Mouse (Mus musculus) limb, embryonic 14.5 days (tissue): ENCODE measurements around the gene Zfp646. TPM values are rescaled to one million over a fixed set of nuclear protein-coding genes. Genes with fewer than 3 reads are reported as not detected.
"Not testable (repeated sequence)": the region's sequence is repeated elsewhere in the genome, so short reads cannot be mapped to it uniquely, and the experiment has no call there.

ENCODE experiments used
- ATAC-seq: fragments of 200-750 bp; cut with Nextera tagmentation; 2 replicates; pipeline ENCODE4 v1.8.0; 2017; ENCODE audit warnings: low read depth, moderate number of reproducible peaks, moderate TSS enrichment; ENCODE audit not compliant: low FRiP score
- DNase-seq: peaks from one replicate; pipeline ENCODE4 v3.0.0-alpha.2; 2015; ENCODE audit warnings: low spot score
- H3K27ac ChIP-seq: fragments of 300-500 bp; sonication (generic); replicated peaks from 2 replicates; pipeline ENCODE4 v1.5.1; 2014; ENCODE audit warnings: low read depth, mild to moderate bottlenecking, low read length, moderate library complexity, mixed read lengths
- H3K27me3 ChIP-seq: fragments of 300-500 bp; sonication (generic); 2 replicates; pipeline ENCODE4 v1.6.1; 2014; ENCODE audit warnings: low read length, mixed read lengths; ENCODE audit not compliant: control insufficient read depth, insufficient read depth
- H3K36me3 ChIP-seq: fragments of 300-500 bp; sonication (generic); 2 replicates; pipeline ENCODE4 v1.6.1; 2014; ENCODE audit warnings: mild to moderate bottlenecking, low read length, moderate library complexity, mixed read lengths; ENCODE audit not compliant: control insufficient read depth, insufficient read depth
- H3K4me1 ChIP-seq: fragments of 300-500 bp; sonication (generic); 2 replicates; pipeline ENCODE4 v1.6.1; 2014; ENCODE audit warnings: antibody characterized with exemption, low read length, mixed read lengths; ENCODE audit not compliant: control insufficient read depth, insufficient read depth
- H3K4me2 ChIP-seq: fragments of 300-500 bp; sonication (generic); replicated peaks from 2 replicates; pipeline ENCODE4 v1.6.1; 2014; ENCODE audit warnings: low read depth, mild to moderate bottlenecking, low read length, moderate library complexity; ENCODE audit not compliant: severe bottlenecking
- H3K4me3 ChIP-seq: fragments of 300-500 bp; sonication (generic); replicated peaks from 2 replicates; pipeline ENCODE4 v1.5.1; 2014; ENCODE audit warnings: low read length
- H3K9ac ChIP-seq: fragments of 300-500 bp; sonication (generic); 2 replicates; pipeline ENCODE4 v1.6.1; 2014; ENCODE audit warnings: mild to moderate bottlenecking, low read depth, low read length, moderate library complexity; ENCODE audit not compliant: severe bottlenecking
- H3K9me3 ChIP-seq: fragments of 300-500 bp; sonication (generic); 2 replicates; pipeline ENCODE4 v1.6.1; 2016; ENCODE audit warnings: low read length; ENCODE audit not compliant: control insufficient read depth
- POLR2A ChIP-seq: fragments of 200-500 bp; IDR thresholded peaks from 2 replicates; pipeline ENCODE4 v1.8.0; 2012; ENCODE audit warnings: inconsistent platforms, mild to moderate bottlenecking, moderate library complexity, borderline replicate concordance; ENCODE audit not compliant: insufficient read depth, insufficient read length; ENCODE audit errors: extremely low read depth
- WGBS: fragments of 180-500 bp; shearing (Covaris S2); extraction: QIAGEN DNeasy Blood & Tissue Kit; methylation state at CpG from one replicate; pipeline ENCODE4 v1.1.7; 2014; 5-methylcytosine and 5-hydroxymethylcytosine counted together
- polyA plus RNA-seq, 2 experiments: library from polyadenylated mRNA; depleted of rRNA in 1 of 2; stranded (reverse) in 1 of 2; unstranded in 1 of 2; fragments of >200 nt; fragmentation: Nextera tagmentation in 1 of 2; extraction: Ambion mirVana in 1 of 2; gene quantifications; 2 replicates each; pipeline versions ENCODE4 v1.2.1 to v1.2.3; 2012 to 2014

The Zfp646 gene
- polyA plus RNA-seq (2012; rRNA removed) (19.1 and 20.1 TPM in 2 replicates), polyA plus RNA-seq (2014; fragmentation: Nextera tagmentation; extraction: Ambion mirVana) (12.4 and 15.3 TPM in 2 replicates)

DNA sequence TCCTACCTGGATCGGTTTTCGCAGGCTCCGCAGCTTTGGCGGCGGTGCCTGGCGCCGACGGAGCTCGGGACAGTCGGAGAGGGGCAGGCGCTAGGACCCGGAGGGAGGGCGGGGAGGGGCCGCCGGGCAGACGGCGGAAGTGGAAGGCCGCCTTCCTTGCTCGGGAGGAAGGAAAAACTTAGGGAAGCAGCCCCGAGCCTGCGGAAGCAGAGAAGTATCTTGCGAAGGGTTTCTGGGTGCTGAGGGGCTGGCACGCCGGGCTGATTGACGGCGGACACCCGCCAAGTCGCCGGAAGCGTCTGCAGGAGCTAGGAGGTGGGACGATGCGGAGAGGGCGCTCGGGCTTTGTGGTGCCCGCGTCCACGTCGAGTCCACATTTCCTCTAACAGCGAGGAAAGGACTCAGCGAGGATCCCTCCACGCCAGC, at the start of gene Zfp646:
Gene Zfp646 (plus strand): TSS at position 181 of the 426 bp plus-strand sequence.
- peak; percentile 79 for DNase-seq
- Histone ChIP-seq H3K27me3 (no peaks in the 10 kb centered on the region), H3K27ac (peak within 1 kb of the TSS; percentile 99), H3K9ac (peak within 1 kb of the TSS; percentile 97), H3K4me3 (peak within 1 kb of the TSS; percentile 94), H3K4me1 (peaks cover 14% of the 10 kb centered on the region), H3K9me3 (no peaks in the 10 kb centered on the region), H3K4me2 (peak within 1 kb of the TSS; percentile 74), H3K36me3 (peaks cover 34% of the 10 kb centered on the region)
- 0% methylated on average over 31 of the region's 41 CpGs for WGBS
- no peak for TF ChIP-seq POLR2A
- ATAC-seq, result peak; percentile 91

DNA sequence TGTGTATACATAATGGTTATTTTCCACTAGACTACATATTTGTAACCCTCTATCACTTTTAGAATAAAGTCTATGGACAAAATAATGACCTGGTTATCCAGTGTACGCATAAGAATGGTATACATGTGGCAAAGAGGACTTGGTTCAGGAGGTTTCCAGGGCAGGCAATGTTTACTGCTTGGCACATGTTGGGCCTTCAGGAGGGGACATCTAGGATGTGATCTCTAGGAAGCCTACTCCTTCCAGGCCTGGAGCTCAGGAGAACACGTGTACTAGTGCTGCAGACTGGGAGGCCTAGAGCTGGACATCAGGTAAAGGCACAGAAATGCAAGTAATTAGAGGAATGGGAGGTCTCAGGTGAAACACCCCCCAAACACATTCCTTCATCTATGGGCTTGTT, 40.5 kb upstream of the Zfp646 start:
- TF ChIP-seq POLR2A, result no peak
- Histone ChIP-seq H3K4me1 (0 out of 2 replicates have a peak, but pooled peaks cover 2% of the 10 kb centered on the region), H3K27me3 (no peaks in the 10 kb centered on the region), H3K9ac (no peak overlapping the region), H3K4me3 (no peak overlapping the region), H3K27ac (no peak overlapping the region), H3K4me2 (no peak overlapping the region), H3K9me3 (no peaks in the 10 kb centered on the region), H3K36me3 (no peaks in the 10 kb centered on the region)
- DNase-seq (no peak), ATAC-seq (no peak)
- WGBS, result 74% methylated on average over 2 of the region's 2 CpGs

DNA sequence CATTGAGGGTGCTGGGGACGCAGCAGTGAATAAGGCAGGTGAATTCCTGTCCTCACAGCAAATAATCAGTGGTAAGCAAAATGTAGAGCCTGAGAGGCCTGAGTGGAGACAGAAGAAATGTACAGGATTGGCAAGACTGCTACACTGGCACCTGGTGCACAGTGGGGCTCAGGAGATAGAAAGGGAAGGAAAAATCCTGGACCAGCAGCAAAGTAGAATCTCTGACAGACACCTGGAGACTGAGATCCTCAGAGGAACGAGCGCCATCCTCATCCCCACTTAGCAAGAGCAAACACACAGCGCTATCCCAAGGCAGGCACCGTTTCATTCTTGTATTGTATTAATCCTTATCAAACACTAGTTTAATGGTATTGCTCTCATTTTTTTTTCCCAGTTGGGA, 38.5 kb upstream of the Zfp646 start:
- Histone ChIP-seq H3K36me3 (no peaks in the 10 kb centered on the region), H3K27me3 (no peaks in the 10 kb centered on the region), H3K9ac (no peak overlapping the region), H3K4me2 (no peak overlapping the region), H3K27ac (no peak overlapping the region), H3K9me3 (no peaks in the 10 kb centered on the region), H3K4me1 (0 out of 2 replicates have a peak, but pooled peaks cover 8% of the 10 kb centered on the region), H3K4me3 (no peak overlapping the region)
- WGBS, result 90% methylated on average over 5 of the region's 5 CpGs
- DNase-seq (no peak), ATAC-seq (no peak)
- TF ChIP-seq POLR2A, result no peak

DNA sequence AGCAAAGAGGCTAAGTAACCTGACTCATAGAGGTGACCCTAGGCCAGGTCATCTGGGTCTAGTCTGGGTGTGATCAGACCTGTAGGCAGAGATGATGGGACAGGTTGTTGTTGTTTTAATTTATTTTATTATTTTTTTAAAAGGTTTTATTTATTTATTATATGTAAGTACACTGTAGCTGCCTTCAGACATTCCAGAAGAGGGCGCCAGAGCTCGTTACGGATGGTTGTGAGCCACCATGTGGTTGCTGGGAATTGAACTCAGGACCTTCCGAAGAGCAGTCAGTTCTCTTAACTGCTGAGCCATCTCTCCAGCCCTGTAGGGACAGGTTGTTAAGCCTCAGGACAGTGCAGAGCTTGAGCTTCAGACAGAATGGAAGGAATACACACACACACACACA, 38.1 kb upstream of the Zfp646 start:
- H3K27ac ChIP-seq, H3K4me3 ChIP-seq, H3K36me3 ChIP-seq, DNase-seq, H3K9me3 ChIP-seq, H3K9ac ChIP-seq, H3K4me2 ChIP-seq, ATAC-seq, H3K27me3 ChIP-seq: not testable (repeated sequence)
- H3K4me1 ChIP-seq, result 0 out of 2 replicates have a peak, but pooled peaks cover 12% of the 10 kb centered on the region
- WGBS, result 76% methylated on average over 4 of the region's 4 CpGs

DNA sequence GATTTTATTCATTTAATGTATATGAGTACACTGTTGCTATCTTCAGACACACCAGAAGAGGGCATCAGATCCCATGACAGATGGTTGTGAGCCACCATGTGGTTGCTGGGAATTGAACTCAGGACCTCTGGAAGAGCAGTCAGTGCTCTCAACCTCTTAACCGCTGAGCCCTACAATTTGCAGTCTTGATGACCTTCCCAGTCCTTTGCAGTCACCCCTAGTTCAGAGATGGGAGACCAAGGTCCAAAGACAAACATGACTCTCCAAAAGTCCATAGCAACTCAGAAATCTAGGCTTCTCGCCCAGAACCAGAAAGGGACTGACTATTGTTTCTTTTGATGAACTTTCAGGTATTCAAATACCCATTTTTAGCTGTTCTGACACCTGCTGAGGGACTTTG, 36.0 kb upstream of the Zfp646 start:
- not testable (repeated sequence) for H3K9ac ChIP-seq, H3K4me2 ChIP-seq, ATAC-seq, H3K4me3 ChIP-seq, DNase-seq, H3K27ac ChIP-seq, H3K9me3 ChIP-seq, H3K27me3 ChIP-seq
- 0 out of 2 replicates have a peak, but pooled peaks cover 12% of the 10 kb centered on the region for H3K4me1 ChIP-seq
- peaks cover 14% of the 10 kb centered on the region; the same call in 1 of the 2 replicates for H3K36me3 ChIP-seq
- 90% methylated on average over 2 of the region's 2 CpGs for WGBS

DNA sequence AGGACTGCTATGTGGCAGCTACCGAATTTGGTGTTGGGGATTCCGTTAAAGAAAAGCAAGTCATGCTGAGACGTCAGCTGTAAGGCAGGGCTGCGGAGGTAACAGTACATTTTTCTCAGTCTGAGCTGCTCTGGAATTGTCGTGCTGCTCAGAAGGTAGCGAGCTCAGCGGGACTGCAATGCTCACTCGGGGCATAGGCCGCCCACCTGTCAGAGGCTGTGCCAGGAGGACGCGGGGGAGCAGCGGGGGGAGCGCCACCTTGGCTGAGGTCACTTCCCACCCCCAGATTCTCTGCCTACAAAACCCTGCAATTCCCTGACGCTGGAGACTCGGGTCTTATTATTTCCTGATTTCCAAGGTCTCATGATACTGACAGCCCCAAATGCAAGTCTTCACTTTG, 35.1 kb upstream of the Zfp646 start:
- WGBS, result 4% methylated on average over 15 of the region's 15 CpGs
- 0 out of 2 replicates have a peak, but pooled peaks cover 12% of the 10 kb centered on the region for H3K4me1 ChIP-seq
- peak overlapping the region; percentile 90 for H3K27ac ChIP-seq
- H3K4me2 ChIP-seq, result peak overlapping the region; percentile 93
- DNase-seq (no peak), ATAC-seq (peak; percentile 6)
- TF ChIP-seq POLR2A, result no peak
- H3K4me3 ChIP-seq, result peak overlapping the region; percentile 75
- peaks cover 20% of the 10 kb centered on the region; the same call in 1 of the 2 replicates for H3K36me3 ChIP-seq
- no peaks in the 10 kb centered on the region for H3K27me3 ChIP-seq
- no peaks in the 10 kb centered on the region for H3K9me3 ChIP-seq
- H3K9ac ChIP-seq, result peak overlapping the region; percentile 69
